Mouse (Mus musculus): ENCODE data around the gene Ccdc51. TPM values are rescaled to one million over a fixed set of nuclear protein-coding genes. Genes with fewer than 3 reads are reported as not detected.

Ccdc51 gene
- total and polyA plus RNA-seq, 3 experiments, result 15.1 to 28.4 TPM; not detected in 1

DNA sequence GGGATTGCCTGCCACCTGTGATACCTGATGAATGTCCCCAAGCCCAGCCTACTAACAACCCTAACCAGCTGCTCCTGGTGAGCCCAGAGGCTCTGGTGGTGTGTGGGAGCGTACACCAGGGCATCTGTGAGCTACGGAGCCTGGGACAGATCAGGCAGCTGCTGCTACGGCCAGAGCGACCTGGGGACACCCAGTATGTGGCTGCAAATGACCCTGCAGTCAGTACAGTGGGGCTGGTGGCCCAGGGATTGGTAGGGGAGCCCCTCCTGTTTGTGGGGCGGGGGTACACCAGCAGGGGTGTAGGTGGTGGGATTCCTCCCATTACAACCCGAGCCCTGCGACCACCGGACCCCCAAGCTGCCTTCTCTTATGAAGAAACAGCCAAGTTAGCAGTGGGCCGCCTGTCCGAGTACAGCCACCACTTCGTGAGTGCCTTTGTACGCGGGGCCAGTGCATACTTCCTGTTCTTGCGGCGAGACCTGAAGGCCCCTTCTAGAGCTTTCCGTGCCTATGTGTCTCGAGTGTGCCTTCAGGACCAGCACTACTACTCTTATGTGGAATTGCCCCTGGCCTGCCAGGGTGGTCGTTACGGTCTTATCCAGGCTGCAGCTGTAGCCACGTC is 18.1 kb downstream of the Ccdc51 start:
- H3K27me3 ChIP-seq (ENCODE audit: control insufficient read depth in 1 of 2, insufficient read depth in 2 of 2, low read length in 2 of 2), result no peaks in the 10 kb centered on the region
- H3K4me3 ChIP-seq (ENCODE audit: control insufficient read depth in 1 of 2, insufficient read depth in 1 of 2, low read depth in 2 of 2, low read length in 2 of 2), result no peak overlapping the region
- no peaks in the 10 kb centered on the region for H3K79me2 ChIP-seq (ENCODE audit: control insufficient read depth, insufficient read depth, low read length, poor library complexity)
- no peaks in the 10 kb centered on the region for H3K36me3 ChIP-seq (ENCODE audit: control insufficient read depth in 1 of 2, insufficient read depth in 2 of 2, low read length in 2 of 2)
- no peak for TF ChIP-seq EP300 (IDR thresholded peaks at IDR 0.05; ENCODE audit: low read depth in 1 of 2, low read length in 2 of 2)
- no peak for TF ChIP-seq USF2 (IDR thresholded peaks at IDR 0.05; ENCODE audit: borderline replicate concordance in 1 of 2, insufficient read depth in 1 of 2, low read depth in 1 of 2, low read length in 2 of 2)
- no peak for TF ChIP-seq E2F4 (IDR thresholded peaks at IDR 0.05; ENCODE audit: borderline replicate concordance, low read depth, low read length)
- no peak for TF ChIP-seq MYB (IDR thresholded peaks at IDR 0.05; ENCODE audit: low read depth, low read length)
- TF ChIP-seq RAD21 (IDR thresholded peaks at IDR 0.05; ENCODE audit: low read depth, low read length), result no peak
- TF ChIP-seq MAFK (IDR thresholded peaks at IDR 0.05; ENCODE audit: borderline replicate concordance, low read depth, low read length), result no peak
- no peak for TF ChIP-seq SIN3A (IDR thresholded peaks at IDR 0.05; ENCODE audit: low read length)
- no peaks in the 10 kb centered on the region for H3K9me3 ChIP-seq (replicated peaks; ENCODE audit: insufficient read depth, low read length)
- no peak overlapping the region for H3K9ac ChIP-seq (ENCODE audit: control insufficient read depth, low read depth, low read length, poor library complexity, severe bottlenecking)
- DNase-seq (ENCODE audit: low read depth, low spot score), result no peak
- no peaks in the 10 kb centered on the region for H3K4me1 ChIP-seq (ENCODE audit: control insufficient read depth in 1 of 2, insufficient read depth in 2 of 2, low read length in 2 of 2)
- H3K27ac ChIP-seq (ENCODE audit: control insufficient read depth, low read depth, low read length), result no peak overlapping the region

DNA sequence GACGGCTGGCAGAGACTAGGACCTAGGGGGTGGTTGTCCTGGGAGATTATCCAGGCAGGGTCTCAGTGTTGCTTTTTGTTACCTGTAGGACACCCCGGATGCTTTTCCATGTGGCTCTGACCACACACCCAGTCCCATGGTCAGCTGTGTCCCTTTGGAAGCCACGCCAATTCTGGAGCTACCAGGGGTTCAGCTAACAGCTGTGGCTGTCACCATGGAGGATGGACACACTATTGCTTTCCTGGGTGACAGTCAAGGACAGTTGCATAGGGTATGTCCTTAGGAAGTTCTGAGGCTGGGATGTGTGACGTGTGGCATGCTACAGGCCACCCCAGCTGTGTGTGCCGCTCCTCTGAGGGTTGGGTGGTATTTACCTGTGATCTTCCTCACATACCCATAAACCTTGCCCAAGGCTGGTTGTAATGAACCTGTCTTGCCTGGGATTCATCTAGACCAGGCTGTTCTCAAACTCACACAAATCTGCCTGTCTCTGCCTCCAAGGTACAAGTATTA is 19.7 kb downstream of the Ccdc51 start:
- no peak overlapping the region for H3K9ac ChIP-seq (ENCODE audit: control insufficient read depth, low read depth, low read length, poor library complexity, severe bottlenecking)
- TF ChIP-seq UBTF (IDR thresholded peaks at IDR 0.05; ENCODE audit: borderline replicate concordance, insufficient read depth, low read depth, low read length), result no peak
- TF ChIP-seq MXI1 (IDR thresholded peaks at IDR 0.05; ENCODE audit: low read depth, low read length), result no peak
- TF ChIP-seq RCOR1 (IDR thresholded peaks at IDR 0.05; ENCODE audit: low read depth, low read length), result no peak
- no peak for TF ChIP-seq EP300 (IDR thresholded peaks at IDR 0.05; ENCODE audit: low read depth in 1 of 2, low read length in 2 of 2)
- no peak for TF ChIP-seq ZKSCAN1 (IDR thresholded peaks at IDR 0.05; ENCODE audit: low read depth, low read length)
- TF ChIP-seq TBP (IDR thresholded peaks at IDR 0.05; ENCODE audit: low read depth, low read length), result no peak
- no peak for TF ChIP-seq NELFE (IDR thresholded peaks at IDR 0.05; ENCODE audit: low read depth, low read length)
- TF ChIP-seq MYB (IDR thresholded peaks at IDR 0.05; ENCODE audit: low read depth, low read length), result no peak
- TF ChIP-seq KAT2A (conservative IDR thresholded peaks at IDR 0.05; ENCODE audit: low read depth, low read length), result no peak
- TF ChIP-seq GATA1 (IDR thresholded peaks at IDR 0.05; ENCODE audit: low read depth, low read length), result no peak
- TF ChIP-seq POLR2A (IDR thresholded peaks at IDR 0.05; ENCODE audit: control insufficient read depth in 1 of 2, insufficient read depth in 1 of 2, low read depth in 1 of 2, low read length in 2 of 2, poor library complexity in 1 of 2), result no peak
- TF ChIP-seq ZC3H11A (IDR thresholded peaks at IDR 0.05; ENCODE audit: low read depth, low read length), result no peak
- no peak for TF ChIP-seq GABPA (IDR thresholded peaks at IDR 0.05; ENCODE audit: low read depth, low read length)
- no peak for TF ChIP-seq USF1 (IDR thresholded peaks at IDR 0.05; ENCODE audit: low read depth, low read length)
- no peak for TF ChIP-seq NRF1 (IDR thresholded peaks at IDR 0.05; ENCODE audit: insufficient read depth, low read depth, low read length, poor library complexity, severe bottlenecking)
- no peak for TF ChIP-seq BHLHE40 (IDR thresholded peaks at IDR 0.05; ENCODE audit: borderline replicate concordance, low read depth, low read length)
- no peak for TF ChIP-seq CHD2 (IDR thresholded peaks at IDR 0.05; ENCODE audit: low read length)
- no peak for TF ChIP-seq ZMIZ1 (IDR thresholded peaks at IDR 0.05; ENCODE audit: low read depth, low read length)
- TF ChIP-seq SMC3 (IDR thresholded peaks at IDR 0.05; ENCODE audit: low read depth, low read length), result no peak
- no peaks in the 10 kb centered on the region for H3K27me3 ChIP-seq (ENCODE audit: control insufficient read depth in 1 of 2, insufficient read depth in 2 of 2, low read length in 2 of 2)

More for the DNA sequence above, 19.7 kb downstream of the Ccdc51 start:
- Histone ChIP-seq H3K27ac (ENCODE audit: control insufficient read depth, low read depth, low read length) (no peak overlapping the region), H3K4me1 (ENCODE audit: control insufficient read depth in 1 of 2, insufficient read depth in 2 of 2, low read length in 2 of 2) (no peaks in the 10 kb centered on the region), H3K4me3 (ENCODE audit: control insufficient read depth in 1 of 2, insufficient read depth in 1 of 2, low read depth in 2 of 2, low read length in 2 of 2) (no peak overlapping the region), H3K79me2 (ENCODE audit: control insufficient read depth, insufficient read depth, low read length, poor library complexity) (no peaks in the 10 kb centered on the region), H3K36me3 (ENCODE audit: control insufficient read depth in 1 of 2, insufficient read depth in 2 of 2, low read length in 2 of 2) (no peaks in the 10 kb centered on the region), H3K9me3 (replicated peaks; ENCODE audit: insufficient read depth, low read length) (no peaks in the 10 kb centered on the region)
- DNase-seq (ENCODE audit: low read depth, low spot score), result no peak

Data from MEL (cell line).